8 mouse cellular contexts compared by ENCODE assay signal in the genomic region with DNA sequence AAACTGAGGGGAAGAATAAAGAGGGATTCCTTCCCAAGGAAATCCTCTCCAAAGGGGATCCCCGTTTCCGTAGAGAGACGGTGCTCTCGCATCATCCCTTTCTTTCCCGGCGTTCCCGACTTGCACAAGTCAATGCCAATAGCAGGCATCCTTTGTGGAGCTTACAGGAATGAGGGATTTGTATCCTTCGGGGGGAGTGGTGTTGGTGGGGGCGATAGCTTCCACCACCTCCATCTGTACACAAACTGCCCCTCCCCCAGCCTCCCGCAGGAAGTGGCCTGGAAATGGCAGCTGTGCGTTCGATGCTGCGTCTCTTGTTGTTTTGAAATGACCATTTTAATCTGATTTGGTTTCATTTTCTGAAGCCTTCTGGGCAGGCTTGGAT. TPM values are rescaled to one million over a fixed set of nuclear protein-coding genes. Genes with fewer than 3 reads are reported as not detected.
A peak's percentile ranks its signal among the peaks of the same experiment; 100 is the strongest.
DNase-seq lines count a peak whose midpoint lies in the region; ATAC-seq lines count a peak whose summit lies in the region.

No protein-coding gene starts in this region.

- no peak for ATAC-seq in intestine, embryonic 14.5 days (replicated peaks; ENCODE audit: low FRiP score, low TSS enrichment, low read depth)
- ATAC-seq in limb, embryonic 13.5 days (ENCODE audit: low FRiP score, low read depth) = no peak
- ATAC-seq in midbrain, embryonic 16.5 days = no peak; the same call in 1 of the 2 replicates

- H3K9me3 ChIP-seq in intestine, embryonic 14.5 days (ENCODE audit: control insufficient read depth, low read length) = no peaks in the 10 kb centered on the region
- no peaks in the 10 kb centered on the region for H3K9me3 ChIP-seq in limb, embryonic 13.5 days
- no peaks in the 10 kb centered on the region for H3K9me3 ChIP-seq in midbrain, embryonic 16.5 days (replicated peaks; ENCODE audit: control insufficient read depth, low read length, poor library complexity, severe bottlenecking)

- intact Hi-C loops in gastrocnemius, postnatal 14 days (cut with DNase I; ENCODE audit: low total_unique reads) = loop anchor here (10.0 kb wide), 1 partner anchor 47 kb away; no protein-coding TSS in a partner anchor

- under 1% methylated on average over 13 of the region's 13 CpGs for WGBS in intestine, embryonic 14.5 days
- 0% methylated on average over 13 of the region's 13 CpGs for WGBS in limb, embryonic 13.5 days
- WGBS in midbrain, embryonic 16.5 days = 0% methylated on average over 13 of the region's 13 CpGs

- peak; percentile 55 for DNase-seq in layer of hippocampus, adult 11-12 months (ENCODE audit: low spot score)
- no peak for DNase-seq in layer of hippocampus, adult 9-10 months (ENCODE audit: low spot score)
- peak; percentile 73 for DNase-seq in cerebellum, adult 9-11 months
- peak; percentile 67 for DNase-seq in gastrocnemius, postnatal 14 days
- DNase-seq in intestine, embryonic 14.5 days (ENCODE audit: low spot score) = no peak
- DNase-seq in spleen, postnatal 4 days (ENCODE audit: low spot score in 2 of 2) = peak; percentile 41 to 78

- H3K36me3 ChIP-seq in intestine, embryonic 14.5 days (ENCODE audit: control insufficient read depth, insufficient read depth, low read length) = 0 out of 2 replicates have a peak, but pooled peaks cover 2% of the 10 kb centered on the region
- no peaks in the 10 kb centered on the region for H3K36me3 ChIP-seq in limb, embryonic 13.5 days
- H3K36me3 ChIP-seq in midbrain, embryonic 16.5 days (ENCODE audit: control insufficient read depth, insufficient read depth, low read length) = no peaks in the 10 kb centered on the region

- H3K4me2 ChIP-seq in intestine, embryonic 14.5 days (ENCODE audit: low read length) = peak overlapping the region; percentile 66
- peak overlapping the region; percentile 88 for H3K4me2 ChIP-seq in limb, embryonic 13.5 days (replicated peaks)
- peak overlapping the region; percentile 68 for H3K4me2 ChIP-seq in midbrain, embryonic 16.5 days (ENCODE audit: low read length)

- H3K27me3 ChIP-seq in intestine, embryonic 14.5 days (replicated peaks; ENCODE audit: control insufficient read depth, insufficient read depth, low read length) = no peaks in the 10 kb centered on the region
- H3K27me3 ChIP-seq in limb, embryonic 13.5 days = no peaks in the 10 kb centered on the region
- H3K27me3 ChIP-seq in midbrain, embryonic 16.5 days (ENCODE audit: control insufficient read depth, insufficient read depth, low read depth, low read length) = no peaks in the 10 kb centered on the region

- peaks cover 27% of the 10 kb centered on the region for H3K4me1 ChIP-seq in intestine, embryonic 14.5 days (replicated peaks; ENCODE audit: control insufficient read depth, insufficient read depth, low read length)
- H3K4me1 ChIP-seq in limb, embryonic 13.5 days = peaks cover 35% of the 10 kb centered on the region
- peaks cover 25% of the 10 kb centered on the region for H3K4me1 ChIP-seq in midbrain, embryonic 16.5 days (ENCODE audit: control insufficient read depth, insufficient read depth, low read length)

- peak overlapping the region; percentile 58 for H3K27ac ChIP-seq in intestine, embryonic 14.5 days (ENCODE audit: low read depth)
- peak overlapping the region; percentile 74 for H3K27ac ChIP-seq in limb, embryonic 13.5 days
- H3K27ac ChIP-seq in midbrain, embryonic 16.5 days (ENCODE audit: low read length) = peak overlapping the region; percentile 86

- peak overlapping the region; percentile 95 for H3K4me3 ChIP-seq in intestine, embryonic 14.5 days (ENCODE audit: low read depth, low read length)
- peak overlapping the region; percentile 99 for H3K4me3 ChIP-seq in limb, embryonic 13.5 days
- peak overlapping the region; percentile 97 for H3K4me3 ChIP-seq in midbrain, embryonic 16.5 days (ENCODE audit: low read depth, low read length)

- peak overlapping the region; percentile 85 for H3K9ac ChIP-seq in intestine, embryonic 14.5 days (ENCODE audit: low read length)
- H3K9ac ChIP-seq in limb, embryonic 13.5 days = peak overlapping the region; percentile 94
- H3K9ac ChIP-seq in midbrain, embryonic 16.5 days (ENCODE audit: low read depth, low read length) = peak overlapping the region; percentile 91

RNA-seq across cellular contexts. Expression of gene Baz2a, which starts 6.2 kb away (rescaled TPM):
- total RNA-seq in gastrocnemius, postnatal 14 days (2021) = 10 to 100 TPM; 15.2 to 15.6 TPM
- 23.7 and 26.2 TPM in 2 replicates for polyA plus RNA-seq in intestine, embryonic 14.5 days (2014; fragmentation: Nextera tagmentation; extraction: Ambion mirVana)
- 9.0 and 10.5 TPM in 2 replicates for polyA plus RNA-seq in limb, embryonic 13.5 days (2015; fragmentation: Nextera tagmentation; extraction: Ambion mirVana)
- 7.4 and 8.5 TPM in 2 replicates for polyA plus RNA-seq in midbrain, embryonic 16.5 days (2015; fragmentation: Nextera tagmentation; extraction: Ambion mirVana)

RNA-seq across cellular contexts. Expression of gene Atp5b, which starts 14.5 kb away (rescaled TPM):
- 1,000 to 10,000 TPM; 3,648 to 4,448 TPM for total RNA-seq in gastrocnemius, postnatal 14 days (2021)
- polyA plus RNA-seq in intestine, embryonic 14.5 days (2014; fragmentation: Nextera tagmentation; extraction: Ambion mirVana) = 2,618 and 2,654 TPM in 2 replicates
- polyA plus RNA-seq in limb, embryonic 13.5 days (2015; fragmentation: Nextera tagmentation; extraction: Ambion mirVana) = 1,947 and 1,954 TPM in 2 replicates
- 2,034 and 2,090 TPM in 2 replicates for polyA plus RNA-seq in midbrain, embryonic 16.5 days (2015; fragmentation: Nextera tagmentation; extraction: Ambion mirVana)

RNA-seq across cellular contexts. Expression of gene Ptges3, which starts 38.8 kb away (rescaled TPM):
- total RNA-seq in gastrocnemius, postnatal 14 days (2021) = 10 to 100 TPM; 54.4 to 60.8 TPM
- polyA plus RNA-seq in intestine, embryonic 14.5 days (2014; fragmentation: Nextera tagmentation; extraction: Ambion mirVana) = 465 and 489 TPM in 2 replicates
- 564 and 574 TPM in 2 replicates for polyA plus RNA-seq in limb, embryonic 13.5 days (2015; fragmentation: Nextera tagmentation; extraction: Ambion mirVana)
- polyA plus RNA-seq in midbrain, embryonic 16.5 days (2015; fragmentation: Nextera tagmentation; extraction: Ambion mirVana) = 387 and 407 TPM in 2 replicates

Comparison
In these comparisons a context has a peak if more than half of its experiments do, and no peak if none do; other contexts are left out.
1. DNase-seq: peak in layer of hippocampus, adult 11-12 months (single experiment), cerebellum, adult 9-11 months (single experiment), gastrocnemius, postnatal 14 days (single experiment) and spleen, postnatal 4 days (2 of 2); none in layer of hippocampus, adult 9-10 months (single experiment) and intestine, embryonic 14.5 days (single experiment).
2. Peak in every context shown above with its lines, with median percentiles within 50 percentile points of each other: H3K27ac ChIP-seq, H3K4me2 ChIP-seq, H3K4me3 ChIP-seq and H3K9ac ChIP-seq.